Mouse (Mus musculus) frontal cortex, adult (tissue): ENCODE data around the gene Mettl1.
"Not testable (repeated sequence)": the region's sequence is repeated elsewhere in the genome, so short reads cannot be mapped to it uniquely, and the experiment has no call there.

Experiments used
- ATAC-seq: cut with Nextera tagmentation; 2 replicates; pipeline ENCODE4 v1.9.2; 2017; ENCODE audit warnings: mild to moderate bottlenecking, moderate library complexity, mixed read lengths; ENCODE audit not compliant: low TSS enrichment

Mettl1 gene

GRCm38 (mm10) chr10:127068360-127069038 is 27.3 kb downstream of the Mettl1 start:
- no peak for ATAC-seq

DNA sequence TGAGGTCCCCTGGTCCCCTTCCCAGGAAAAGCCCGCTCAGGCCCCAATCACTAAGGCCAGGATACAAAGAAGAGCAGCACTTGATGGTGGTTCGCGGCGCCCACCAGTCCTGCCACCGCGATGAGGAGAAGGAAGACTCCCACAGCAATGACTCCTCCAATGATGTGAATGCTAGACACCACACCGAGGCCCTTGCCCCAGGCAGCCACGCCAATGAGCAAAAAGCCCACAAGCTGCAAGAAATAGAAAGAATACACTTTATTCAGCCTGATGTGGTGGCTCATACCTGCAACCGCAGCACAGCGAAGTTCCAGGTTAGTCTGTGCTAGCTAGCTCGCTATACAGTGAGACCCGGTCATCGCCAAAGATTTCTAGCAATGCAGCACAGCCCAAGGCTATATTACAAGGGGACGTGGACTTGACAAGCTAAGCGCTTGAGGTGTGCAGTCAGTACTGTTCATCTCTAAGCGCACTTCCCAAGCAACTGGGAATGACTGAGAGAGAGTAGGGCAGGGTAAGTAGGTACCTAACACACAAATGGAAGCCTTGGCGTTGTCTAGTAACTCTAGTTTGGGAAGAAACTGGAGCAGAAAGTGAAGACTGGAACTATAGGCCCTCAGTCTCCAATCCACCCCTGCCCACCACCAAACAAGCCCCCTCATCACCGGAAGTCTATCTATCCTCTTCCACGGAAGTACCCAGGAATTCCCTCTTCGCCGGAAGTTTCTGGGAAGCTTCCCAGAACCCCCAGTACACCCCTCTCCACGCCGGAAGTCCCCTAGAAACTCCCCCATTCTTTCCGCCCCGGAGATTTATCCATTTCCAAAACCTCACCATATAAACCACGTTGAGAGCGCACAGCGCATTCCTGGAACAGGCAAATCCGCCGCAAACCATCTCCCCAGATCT is 28.3 kb downstream of the Mettl1 start:
- ATAC-seq = peak; percentile 14

GRCm38 (mm10) chr10:127070190-127071121 is 29.2 kb downstream of the Mettl1 start, which contains the start of gene Tspan31:
Gene Tspan31, minus strand, starts transcription at chr10:127070264.
- peak; percentile 82 for ATAC-seq

- no peak for ATAC-seq
Measured at GRCm38 (mm10) chr10:127071203-127071602, 30.0 kb downstream of the Mettl1 start.

DNA sequence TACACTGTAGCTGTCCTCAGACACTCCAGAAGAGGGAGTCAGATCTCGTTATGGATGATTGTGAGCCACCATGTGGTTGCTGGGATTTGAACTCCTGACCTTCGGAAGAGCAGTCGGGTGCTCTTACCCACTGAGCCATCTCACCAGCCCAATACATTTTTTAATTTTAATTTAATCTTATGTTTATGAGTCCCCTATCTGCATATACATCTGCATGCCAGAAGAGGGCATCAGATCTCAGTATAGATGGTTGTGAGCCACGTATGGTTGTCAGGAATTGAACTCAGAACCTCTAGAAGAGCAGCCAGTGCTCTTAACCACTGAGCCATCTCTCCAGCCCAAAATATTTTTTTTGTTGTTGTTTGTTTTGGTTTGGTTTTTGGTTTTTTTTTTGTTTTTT is 31.1 kb downstream of the Mettl1 start:
- ATAC-seq = not testable (repeated sequence)

DNA sequence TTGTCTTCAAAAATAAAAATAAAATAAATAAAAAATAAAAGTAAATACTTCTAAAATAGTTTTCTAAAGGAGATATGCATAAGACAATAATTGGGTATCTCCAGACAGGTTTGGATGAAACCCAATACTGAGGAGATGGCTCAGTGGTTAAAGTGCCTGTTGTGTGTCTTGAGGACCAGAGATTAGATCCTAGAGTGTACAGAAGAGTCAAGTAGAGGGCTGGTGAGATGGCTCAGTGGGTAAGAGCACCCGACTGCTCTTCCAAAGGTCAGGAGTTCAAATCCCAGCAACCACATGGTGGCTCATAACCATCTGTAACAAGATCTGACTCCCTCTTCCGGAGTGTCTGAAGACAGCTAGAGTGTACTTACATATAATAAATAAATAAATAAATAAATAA is 31.8 kb downstream of the Mettl1 start:
- ATAC-seq = not testable (repeated sequence)

- no peak for ATAC-seq
Measured at GRCm38 (mm10) chr10:127073981-127074380, 32.8 kb downstream of the Mettl1 start.

GRCm38 (mm10) chr10:127075080-127075479 is 33.9 kb downstream of the Mettl1 start, which contains the start of gene Agap2:
Gene Agap2, plus strand, starts transcription at chr10:127075284.
- ATAC-seq = no peak

DNA sequence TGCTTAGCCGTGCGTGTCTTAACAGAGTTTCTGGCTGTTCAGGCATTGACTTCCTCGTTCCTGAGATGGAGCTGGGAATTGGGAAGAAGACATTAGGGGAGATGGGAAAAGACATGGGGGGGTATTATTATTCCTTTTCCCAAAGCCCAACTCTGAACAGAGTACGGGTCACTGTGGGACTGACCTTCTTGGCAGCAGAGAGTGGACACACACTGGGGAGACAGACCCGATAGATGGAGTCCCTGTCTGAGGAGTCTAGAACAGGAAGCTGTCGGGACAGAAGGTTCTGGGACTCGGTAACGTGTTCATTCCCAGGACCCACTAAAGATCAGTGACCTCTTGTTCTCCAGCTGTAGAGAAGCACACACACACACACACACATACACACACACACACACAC is 34.4 kb downstream of the Mettl1 start:
- ATAC-seq = no peak

- peak; percentile 33; the same call in 1 of the 2 replicates for ATAC-seq
Measured at GRCm38 (mm10) chr10:127076082-127076481, 34.9 kb downstream of the Mettl1 start.

DNA sequence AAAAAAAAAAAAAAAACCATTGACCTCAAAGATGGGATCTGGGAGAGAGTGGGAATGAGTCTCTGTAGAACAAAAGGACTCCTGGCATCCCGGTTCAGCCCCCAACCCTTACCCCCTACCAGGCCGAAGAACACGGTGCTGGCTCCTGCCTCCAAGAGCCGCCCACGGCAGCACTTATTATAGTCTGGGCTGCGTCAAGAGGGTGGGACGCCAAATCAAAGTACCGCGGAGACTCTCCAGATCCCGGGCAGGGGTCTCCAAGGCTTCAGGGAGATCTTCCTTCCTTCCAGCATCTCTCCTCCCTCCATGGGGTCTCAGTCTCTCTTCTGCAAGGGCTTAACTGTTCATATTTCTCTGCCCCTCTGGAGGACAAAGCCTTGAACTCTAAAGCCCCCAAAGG is 36.3 kb downstream of the Mettl1 start:
- no peak for ATAC-seq

DNA sequence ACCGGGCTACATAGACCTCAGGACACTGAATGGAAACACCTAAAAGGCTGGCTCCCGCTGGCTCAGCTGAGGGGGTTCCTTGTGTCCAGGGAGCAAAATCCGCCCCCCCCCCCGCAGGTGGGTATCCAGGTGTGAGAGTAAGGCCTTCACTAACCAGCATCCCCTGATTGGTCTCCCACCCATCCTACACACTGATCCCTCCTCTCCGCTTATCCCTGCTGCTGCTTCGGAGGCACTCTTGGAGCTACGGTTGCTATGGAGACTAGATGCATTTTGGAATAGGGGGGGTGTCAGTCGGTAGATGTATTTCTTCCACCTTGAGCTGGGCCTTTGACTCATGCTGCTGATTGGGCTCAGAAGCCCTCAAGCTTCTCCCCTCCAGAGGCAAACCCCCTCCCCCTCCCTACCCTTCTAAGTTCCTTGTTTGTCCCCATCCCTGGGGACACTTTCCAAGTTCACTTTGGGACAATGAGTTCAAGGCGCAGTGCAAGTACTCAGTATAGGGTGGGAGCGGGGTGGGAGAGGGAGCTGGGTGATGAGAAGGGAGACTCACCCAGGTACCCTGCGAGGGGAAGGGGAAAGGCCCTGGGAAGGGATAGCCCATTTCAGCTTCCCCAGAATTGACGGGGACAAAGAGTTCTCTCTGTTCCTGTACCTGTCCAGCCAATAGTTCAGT is 36.9 kb downstream of the Mettl1 start:
- ATAC-seq = peak; percentile 56

DNA sequence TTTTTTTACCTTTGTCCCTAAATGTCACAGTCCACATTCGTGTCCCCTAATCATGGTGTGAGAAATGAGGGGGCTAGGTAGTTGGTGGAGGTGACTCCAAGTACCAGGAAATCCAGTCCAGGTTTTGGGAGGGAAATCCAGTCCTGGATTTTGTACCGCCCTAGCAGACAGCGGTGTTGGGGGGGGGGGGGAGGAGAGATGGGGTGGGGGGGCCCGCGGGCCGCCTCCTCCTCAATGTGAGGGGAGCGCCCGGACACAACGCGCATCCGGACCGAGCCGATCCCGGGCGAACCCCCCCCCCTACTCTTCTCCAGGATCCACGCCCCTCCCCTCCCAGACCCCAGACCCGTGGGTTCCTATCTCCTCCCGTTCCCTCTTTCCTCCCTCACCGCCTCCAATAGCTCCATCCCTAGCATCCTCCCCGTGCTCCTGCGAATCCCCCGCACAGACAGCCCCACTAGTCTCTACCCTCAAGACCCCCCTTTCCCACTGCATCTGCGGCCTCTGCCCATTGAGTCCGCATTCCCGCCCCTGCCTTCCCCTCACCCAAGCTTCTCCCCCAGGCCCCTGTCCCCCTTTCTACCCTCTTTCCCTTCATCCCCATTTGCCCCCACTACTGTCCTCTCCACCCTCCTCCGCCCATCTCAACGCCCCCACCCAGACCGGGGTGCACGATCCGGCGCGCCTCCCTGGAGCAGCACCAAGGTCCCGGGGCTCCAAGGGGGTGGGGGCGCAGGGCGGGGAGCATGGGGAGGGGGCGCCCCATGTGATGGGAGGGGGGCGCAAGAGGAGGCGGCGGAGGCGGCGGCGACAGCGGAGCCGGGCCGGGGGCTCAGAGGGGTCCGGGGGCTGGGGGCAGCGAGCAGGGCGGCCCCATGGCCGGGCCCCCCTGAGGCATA is 37.7 kb downstream of the Mettl1 start:
- no peak for ATAC-seq

DNA sequence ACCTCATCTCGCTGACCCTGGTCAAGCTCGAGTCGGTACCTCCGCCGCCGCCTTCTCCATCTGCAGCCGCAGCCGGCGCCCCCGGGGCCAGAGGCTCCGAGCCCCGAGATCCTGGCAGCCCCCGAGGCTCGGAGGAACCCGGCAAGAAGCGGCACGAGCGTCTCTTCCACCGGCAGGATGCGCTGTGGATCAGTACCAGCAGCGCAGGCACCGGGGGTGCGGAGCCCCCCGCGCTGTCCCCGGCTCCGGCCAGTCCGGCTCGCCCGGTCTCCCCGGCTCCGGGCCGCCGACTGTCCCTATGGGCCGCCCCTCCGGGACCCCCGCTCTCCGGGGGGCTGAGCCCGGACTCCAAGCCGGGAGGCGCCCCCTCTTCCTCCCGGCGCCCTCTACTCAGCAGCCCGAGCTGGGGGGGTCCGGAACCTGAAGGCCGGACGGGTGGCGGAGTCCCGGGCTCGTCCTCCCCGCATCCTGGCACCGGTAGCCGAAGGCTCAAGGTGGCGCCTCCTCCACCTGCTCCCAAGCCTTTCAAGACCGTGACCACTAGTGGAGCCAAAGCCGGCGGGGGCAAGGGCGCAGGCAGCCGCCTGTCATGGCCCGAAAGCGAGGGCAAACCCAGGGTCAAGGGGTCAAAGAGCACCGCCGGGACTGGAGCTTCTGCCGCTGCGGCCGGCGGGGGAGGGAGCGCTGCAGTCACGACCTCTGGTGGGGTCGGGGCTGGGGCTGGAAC is 38.6 kb downstream of the Mettl1 start:
- ATAC-seq = no peak

DNA sequence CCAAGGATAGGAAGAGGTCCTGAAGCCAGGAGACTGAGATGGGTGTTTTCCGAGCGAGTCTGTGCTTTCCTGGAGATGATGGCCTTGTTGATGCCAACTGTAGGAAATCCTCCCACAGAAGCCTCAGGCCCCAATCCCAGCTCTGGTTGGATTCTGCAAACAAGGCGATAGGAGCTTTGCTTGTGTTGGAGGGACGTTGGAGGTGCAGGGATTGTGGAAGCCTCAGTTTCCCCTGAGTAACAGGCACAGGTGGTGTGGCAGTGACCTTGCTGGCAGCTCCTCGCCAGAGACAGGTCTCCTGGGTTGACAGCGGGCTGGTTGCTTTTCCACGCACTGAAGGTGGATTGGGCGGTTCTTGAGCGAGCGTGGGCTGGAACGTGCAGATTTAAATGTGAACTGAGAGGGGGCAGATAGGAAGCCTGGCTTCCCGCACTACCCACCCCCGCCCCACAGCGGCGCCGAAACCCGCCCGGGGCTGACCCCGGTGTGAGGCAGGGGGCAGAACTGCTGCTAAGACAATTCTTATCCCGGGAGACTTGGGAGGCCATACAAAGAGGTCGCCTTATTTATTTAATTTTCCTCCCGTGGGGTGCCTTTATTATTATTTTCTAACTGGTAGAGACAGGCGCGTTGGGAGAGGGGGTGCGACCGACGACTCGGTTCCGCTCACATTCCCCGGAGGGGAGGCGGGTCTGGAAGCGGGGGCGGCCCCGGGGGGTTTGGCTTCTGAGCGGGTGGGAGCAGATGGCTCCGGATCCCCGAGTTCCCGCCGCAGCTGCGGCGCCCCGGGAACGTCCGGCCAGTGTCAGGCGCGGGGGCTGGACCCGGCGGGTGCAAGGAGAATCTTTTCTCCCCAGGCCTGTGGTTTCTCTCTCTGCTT is 39.9 kb downstream of the Mettl1 start:
- peak; percentile 6; the same call in 1 of the 2 replicates for ATAC-seq

DNA sequence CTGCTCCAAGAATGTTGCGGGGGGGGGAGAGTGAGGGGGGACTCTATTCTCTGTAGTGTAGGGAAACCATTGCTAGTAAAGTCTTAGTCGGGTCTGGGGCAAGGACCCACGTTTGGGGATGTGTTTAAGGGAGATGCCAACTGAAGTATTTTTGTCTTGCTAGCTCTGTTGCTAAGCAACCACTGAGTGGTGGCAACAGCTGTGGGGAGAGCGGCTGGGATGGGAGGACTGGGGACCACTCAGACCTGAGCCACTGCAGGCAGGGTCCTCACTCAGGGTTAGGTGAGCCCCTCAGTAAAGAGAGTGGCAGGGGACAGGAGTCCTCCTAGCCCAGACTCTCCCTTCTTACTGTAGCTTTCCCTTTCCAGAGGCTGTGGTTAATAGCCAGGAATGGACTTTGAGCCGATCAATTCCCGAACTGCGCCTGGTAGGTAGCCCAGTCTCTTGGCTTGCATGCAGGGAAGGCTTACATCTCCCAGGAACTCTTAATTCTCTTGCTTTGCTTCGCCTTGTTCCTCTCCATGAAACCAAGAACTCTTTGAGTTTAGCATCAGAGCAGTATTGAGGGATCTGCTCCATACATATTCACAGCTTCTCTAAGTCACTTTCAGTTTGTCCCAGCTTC is 40.9 kb downstream of the Mettl1 start:
- 0 out of 2 replicates have a peak, but pooled peaks have one; percentile 15 for ATAC-seq

GRCm38 (mm10) chr10:127083292-127083914 is 42.2 kb downstream of the Mettl1 start:
- ATAC-seq = no peak
